Mouse (Mus musculus) G1E-ER4 (cell line): ENCODE measurements around the gene Tpbg. TPM values are rescaled to one million over a fixed set of nuclear protein-coding genes. Genes with fewer than 3 reads are reported as not detected.

Experiments
- GATA1 ChIP-seq: IDR thresholded peaks from one replicate; pipeline ENCODE4 v1.8.0; 2012; ENCODE audit warnings: low read length, inconsistent platforms
- polyA plus RNA-seq: library from polyadenylated mRNA; stranded (reverse); fragments of >175 nt; gene quantifications from 2 replicates; pipeline ENCODE4 v1.2.3, GENCODE M21; 2012

Gene Tpbg
- polyA plus RNA-seq: not detected in 2 replicates

GRCm38 (mm10) chr9:85842351-85843011 is at the start of gene Tpbg:
TSS of gene Tpbg (plus strand) at chr9:85842380.
- TF ChIP-seq GATA1: no peak

GRCm38 (mm10) chr9:85802563-85802962 is 39.6 kb upstream of the Tpbg start:
- TF ChIP-seq GATA1: no peak

- TF ChIP-seq GATA1: no peak
Measured at GRCm38 (mm10) chr9:85806411-85806810, 35.8 kb upstream of the Tpbg start.

GRCm38 (mm10) chr9:85809246-85809645 is 32.9 kb upstream of the Tpbg start:
- no peak for TF ChIP-seq GATA1

GRCm38 (mm10) chr9:85820829-85821228 is 21.4 kb upstream of the Tpbg start:
- no peak for TF ChIP-seq GATA1

GRCm38 (mm10) chr9:85835521-85836425 is 6.4 kb upstream of the Tpbg start:
- no peak for TF ChIP-seq GATA1

GRCm38 (mm10) chr9:85839626-85840025 is 2.6 kb upstream of the Tpbg start:
- no peak for TF ChIP-seq GATA1

- no peak for TF ChIP-seq GATA1
Measured at GRCm38 (mm10) chr9:85841891-85842290, 289 bp upstream of the Tpbg start.

- no peak for TF ChIP-seq GATA1
Measured at GRCm38 (mm10) chr9:85843031-85843890, 1.1 kb downstream of the Tpbg start.

- no peak for TF ChIP-seq GATA1
Measured at GRCm38 (mm10) chr9:85843891-85844646, 1.9 kb downstream of the Tpbg start.

- no peak for TF ChIP-seq GATA1
Measured at GRCm38 (mm10) chr9:85844647-85844983, 2.4 kb downstream of the Tpbg start.

- no peak for TF ChIP-seq GATA1
Measured at GRCm38 (mm10) chr9:85846186-85846585, 4.0 kb downstream of the Tpbg start.

- TF ChIP-seq GATA1: no peak
Measured at GRCm38 (mm10) chr9:85854780-85855179, 12.6 kb downstream of the Tpbg start.

GRCm38 (mm10) chr9:85856511-85856910 is 14.3 kb downstream of the Tpbg start:
- no peak for TF ChIP-seq GATA1

GRCm38 (mm10) chr9:85861065-85861464 is 18.9 kb downstream of the Tpbg start:
- no peak for TF ChIP-seq GATA1
